Comparison of ENCODE assay signal across 26 mouse cellular contexts in the genomic region with DNA sequence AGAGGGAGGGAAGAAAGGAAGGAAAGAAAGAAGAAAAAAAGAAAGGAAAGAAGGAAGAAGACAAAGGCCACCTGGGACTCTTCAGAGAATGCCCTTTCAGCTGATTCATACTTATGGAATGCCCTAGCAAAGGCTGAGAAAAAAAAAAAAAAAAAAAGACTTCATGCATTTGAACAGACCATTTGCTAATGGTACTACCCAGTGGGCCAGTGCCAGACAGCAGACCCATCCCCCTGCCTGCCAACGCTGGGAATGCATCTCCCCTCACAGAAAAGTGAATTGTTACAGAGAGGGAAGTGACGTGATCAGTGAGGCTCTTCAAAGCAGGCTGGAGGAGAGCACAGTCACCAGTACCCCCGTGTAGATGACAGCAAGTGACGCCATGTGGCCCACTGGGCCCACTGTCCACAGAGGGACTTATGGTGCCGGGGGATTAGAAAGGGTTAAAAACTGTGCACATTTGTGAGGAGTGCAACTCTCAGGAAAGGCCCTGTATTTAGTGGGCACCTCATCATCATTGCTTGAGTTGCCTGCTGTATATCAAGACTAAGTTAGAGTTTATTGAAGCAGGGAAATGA. TPM values are rescaled to one million over a fixed set of nuclear protein-coding genes. Genes with fewer than 3 reads are reported as not detected.
DNase-seq lines count a peak whose midpoint lies in the region; ATAC-seq and TF ChIP-seq lines count a peak whose summit lies in the region.
"Had no signal": no experiment of that assay in that cellular context is flagged by ENCODE, and none has a peak within 500 bp of the region (broad histone marks: within the 10 kb centered on the region; RNA-seq: fewer than 3 reads in every experiment).

No protein-coding gene starts in this region.

- peak; percentile 26 for TF ChIP-seq CTCF in layer of hippocampus, adult 2 months (conservative IDR thresholded peaks at IDR 0.05)

- H3K4me3 ChIP-seq in layer of hippocampus, adult 2 months = no peak overlapping the region
- H3K4me3 ChIP-seq in midbrain, embryonic 14.5 days (replicated peaks; ENCODE audit: low read depth, low read length) = no peak overlapping the region
- H3K4me3 ChIP-seq: embryonic facial prominence, embryonic 13.5 days; heart, embryonic 10.5 days; limb, embryonic 13.5 days; liver, embryonic 12.5 days; neural tube, embryonic 12.5 days; stomach, embryonic 15.5 days had no signal

- no peak overlapping the region for H3K9ac ChIP-seq in midbrain, embryonic 14.5 days (replicated peaks; ENCODE audit: low read length)
- H3K9ac ChIP-seq: embryonic facial prominence, embryonic 13.5 days; limb, embryonic 13.5 days; liver, embryonic 12.5 days; neural tube, embryonic 12.5 days; stomach, embryonic 15.5 days had no signal

- H3K4me2 ChIP-seq in midbrain, embryonic 14.5 days (ENCODE audit: low read length) = no peak overlapping the region
- H3K4me2 ChIP-seq: embryonic facial prominence, embryonic 13.5 days; limb, embryonic 13.5 days; liver, embryonic 12.5 days; neural tube, embryonic 12.5 days; stomach, embryonic 15.5 days had no signal

- no peaks in the 10 kb centered on the region for H3K27me3 ChIP-seq in midbrain, embryonic 14.5 days (ENCODE audit: control insufficient read depth, insufficient read depth, low read length)
- H3K27me3 ChIP-seq: embryonic facial prominence, embryonic 13.5 days; limb, embryonic 13.5 days; liver, embryonic 12.5 days; neural tube, embryonic 12.5 days; stomach, embryonic 15.5 days had no signal

- no peaks in the 10 kb centered on the region for H3K9me3 ChIP-seq in midbrain, embryonic 14.5 days (ENCODE audit: control insufficient read depth, low read length)
- H3K9me3 ChIP-seq: heart, embryonic 10.5 days; limb, embryonic 13.5 days; liver, embryonic 12.5 days; neural tube, embryonic 12.5 days; stomach, embryonic 15.5 days had no signal

- WGBS in midbrain, embryonic 14.5 days = 65% methylated on average over 5 of the region's 5 CpGs

- no peaks in the 10 kb centered on the region for H3K4me1 ChIP-seq in midbrain, embryonic 14.5 days (ENCODE audit: control insufficient read depth, insufficient read depth, low read length)
- H3K4me1 ChIP-seq: embryonic facial prominence, embryonic 13.5 days; heart, embryonic 10.5 days; limb, embryonic 13.5 days; liver, embryonic 12.5 days; neural tube, embryonic 12.5 days; stomach, embryonic 15.5 days had no signal

- H3K27ac ChIP-seq in layer of hippocampus, adult 2 months = no peak overlapping the region
- 0 out of 2 replicates have a peak overlapping the region, but pooled peaks have one; percentile 52 for H3K27ac ChIP-seq in midbrain, embryonic 14.5 days (replicated peaks; ENCODE audit: low read depth, low read length)
- H3K27ac ChIP-seq: embryonic facial prominence, embryonic 13.5 days; heart, embryonic 10.5 days; hindbrain, postnatal 0 days; limb, embryonic 13.5 days; liver, embryonic 12.5 days; neural tube, embryonic 12.5 days; stomach, embryonic 15.5 days had no signal

- DNase-seq in layer of hippocampus, adult 2 months (ENCODE audit: low spot score in 2 of 2) = no peak
- DNase-seq in layer of hippocampus, postnatal 36 days = no peak
- DNase-seq in 3T3-L1 (ENCODE audit: low read depth, low spot score) = peak; percentile 62
- DNase-seq in NIH3T3 (ENCODE audit: low read depth) = peak; percentile 14
- DNase-seq in midbrain, embryonic 14.5 days = no peak
- no peak for DNase-seq in right cerebral cortex, postnatal 4 days
- DNase-seq in spleen, postnatal 10 days (ENCODE audit: low spot score in 2 of 2) = no peak
- DNase-seq: adrenal gland, adult 2 months; cerebellum, adult 11 months; cerebellum, postnatal 10 days; kidney, adult 9 months; kidney, postnatal 25 days; lung, adult 2 months; lung, postnatal 14 days; right cerebral cortex, postnatal 14 days; spleen, adult 18-20 months; thymus, adult 18-20 months; thymus, postnatal 4 days had no signal

- no peaks in the 10 kb centered on the region for H3K36me3 ChIP-seq in midbrain, embryonic 14.5 days (ENCODE audit: control insufficient read depth, insufficient read depth, low read length)
- H3K36me3 ChIP-seq: embryonic facial prominence, embryonic 13.5 days; heart, embryonic 10.5 days; limb, embryonic 13.5 days; liver, embryonic 12.5 days; neural tube, embryonic 12.5 days; stomach, embryonic 15.5 days had no signal

- no peak for ATAC-seq in midbrain, embryonic 14.5 days (ENCODE audit: low FRiP score, low TSS enrichment)
- ATAC-seq: hindbrain, postnatal 0 days; intestine, embryonic 16.5 days; liver, embryonic 12.5 days had no signal

RNA-seq across cellular contexts. Expression of a gene that starts 21.5 kb away (rescaled TPM):
- total RNA-seq in layer of hippocampus, adult 2 months (2021) = 10 to 100 TPM; 26.8 to 34.9 TPM
- 10 to 100 TPM; 28.7 to 34.8 TPM for total RNA-seq in layer of hippocampus, postnatal 36 days (2021)
- 53.4 and 68.1 TPM in 2 replicates for polyA plus RNA-seq in midbrain, embryonic 14.5 days (2014; fragmentation: Nextera tagmentation; extraction: Ambion mirVana)

RNA-seq across cellular contexts. Expression of a gene that starts 21.5 kb away (rescaled TPM):
- 10 to 100 TPM; 41.1 to 42.4 TPM for total RNA-seq in layer of hippocampus, adult 2 months (2021)
- total RNA-seq in layer of hippocampus, postnatal 36 days (2021) = 10 to 100 TPM; 34.9 to 39.9 TPM
- polyA plus RNA-seq in midbrain, embryonic 14.5 days (2014; fragmentation: Nextera tagmentation; extraction: Ambion mirVana) = 62.4 and 70.0 TPM in 2 replicates

Comparison
In these comparisons a context has a peak if more than half of its experiments do, and no peak if none do; other contexts are left out.
1. DNase-seq: peak in 3T3-L1 (single experiment) and NIH3T3 (single experiment); none in layer of hippocampus, adult 2 months (0 of 2), layer of hippocampus, postnatal 36 days (0 of 2), midbrain, embryonic 14.5 days (single experiment), right cerebral cortex, postnatal 4 days (single experiment) and spleen, postnatal 10 days (0 of 2).